Mouse (Mus musculus): ENCODE results near the gene Podxl2. TPM values are rescaled to one million over a fixed set of nuclear protein-coding genes. Genes with fewer than 3 reads are reported as not detected.

Podxl2 gene
- polyA plus RNA-seq, 1 experiment from 2014 or later = 44.1 TPM

DNA sequence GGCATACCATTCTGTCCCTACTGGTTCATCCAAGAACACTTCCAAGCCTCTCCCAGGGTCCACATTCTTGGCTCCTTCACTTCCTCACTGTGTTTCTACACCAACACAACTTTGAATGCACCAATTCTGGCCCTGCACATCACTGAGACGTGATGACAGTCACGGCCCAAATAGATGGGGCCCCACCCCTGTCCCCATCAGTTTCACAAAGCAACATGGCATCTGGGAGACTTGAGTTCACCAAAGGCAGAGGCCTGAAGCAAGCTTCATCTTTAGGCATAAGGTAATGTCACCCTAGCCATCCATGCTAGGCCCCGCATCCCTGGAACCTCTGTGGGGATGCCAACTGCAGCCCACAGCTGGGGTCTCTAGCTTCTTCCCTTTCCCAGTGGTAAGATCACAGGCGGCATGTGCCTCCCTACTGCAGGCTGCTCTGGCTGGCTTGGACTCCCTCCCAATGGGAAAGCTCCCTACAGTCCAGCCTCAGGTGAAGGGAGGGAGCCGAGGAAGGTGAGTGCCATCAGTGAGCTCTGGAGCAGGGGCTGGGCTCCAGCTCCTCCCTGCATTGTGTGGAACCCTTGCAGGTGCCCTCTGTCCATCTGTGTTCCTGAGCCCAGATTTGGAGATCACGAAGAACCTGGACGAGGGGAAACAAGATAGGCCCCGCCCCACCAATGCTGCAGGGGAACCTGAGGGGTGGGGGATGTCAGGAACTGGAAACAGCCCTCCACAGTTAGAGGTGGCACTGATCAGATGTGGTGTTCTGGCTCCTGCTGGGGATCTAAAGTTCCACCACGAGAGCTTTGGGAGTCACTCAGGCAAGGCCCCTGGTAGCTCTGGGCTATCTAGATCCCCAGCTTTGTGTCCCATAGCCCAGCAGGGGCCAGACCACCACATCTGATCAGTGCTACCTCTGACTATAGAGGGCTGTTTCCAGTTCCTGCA lies 30.8 kb downstream of the Podxl2 start:
- Histone ChIP-seq H3K27me3 (replicated peaks) (no peaks in the 10 kb centered on the region), H3K9me3 (no peaks in the 10 kb centered on the region), H3K27ac (replicated peaks) (no peak overlapping the region), H3K4me3 (no peak overlapping the region), H3K9ac (no peak overlapping the region), H3K36me3 (peaks cover 11% of the 10 kb centered on the region), H3K4me1 (peaks cover 28% of the 10 kb centered on the region), H3K4me2 (peak overlapping the region; percentile 85)
- no peak for ATAC-seq (ENCODE audit: extremely low read depth, insufficient number of reproducible peaks, low FRiP score, low TSS enrichment)
- 72% methylated on average over 9 of the region's 9 CpGs for WGBS

DNA sequence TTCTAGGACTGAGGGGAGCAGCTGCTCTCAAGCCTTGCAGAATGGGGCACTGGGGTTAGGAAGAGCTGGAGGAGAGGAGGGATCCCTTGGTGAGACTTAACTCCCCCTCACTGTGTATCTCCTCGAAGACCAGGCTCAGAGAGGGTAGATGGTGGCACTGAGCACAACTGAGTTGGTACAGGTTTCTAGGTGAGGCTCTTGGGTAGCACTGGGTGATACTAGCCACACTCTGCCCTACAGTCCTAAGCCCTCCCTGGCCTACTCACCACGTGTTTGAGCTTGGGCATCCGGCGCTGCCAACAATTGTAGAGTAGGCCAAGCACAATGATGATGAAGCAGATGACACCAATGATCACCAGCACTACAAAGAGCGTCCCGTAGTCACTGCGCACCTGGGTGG lies 31.6 kb downstream of the Podxl2 start:
- Histone ChIP-seq H3K27me3 (replicated peaks) (no peaks in the 10 kb centered on the region), H3K9me3 (no peaks in the 10 kb centered on the region), H3K4me3 (peak overlapping the region; percentile 95), H3K9ac (peak overlapping the region; percentile 91), H3K36me3 (peaks cover 19% of the 10 kb centered on the region), H3K4me1 (peaks cover 28% of the 10 kb centered on the region), H3K27ac (replicated peaks) (no peak overlapping the region), H3K4me2 (peak overlapping the region; percentile 85)
- WGBS = 67% methylated on average over 7 of the region's 7 CpGs
- no peak for ATAC-seq (ENCODE audit: extremely low read depth, insufficient number of reproducible peaks, low FRiP score, low TSS enrichment)

DNA sequence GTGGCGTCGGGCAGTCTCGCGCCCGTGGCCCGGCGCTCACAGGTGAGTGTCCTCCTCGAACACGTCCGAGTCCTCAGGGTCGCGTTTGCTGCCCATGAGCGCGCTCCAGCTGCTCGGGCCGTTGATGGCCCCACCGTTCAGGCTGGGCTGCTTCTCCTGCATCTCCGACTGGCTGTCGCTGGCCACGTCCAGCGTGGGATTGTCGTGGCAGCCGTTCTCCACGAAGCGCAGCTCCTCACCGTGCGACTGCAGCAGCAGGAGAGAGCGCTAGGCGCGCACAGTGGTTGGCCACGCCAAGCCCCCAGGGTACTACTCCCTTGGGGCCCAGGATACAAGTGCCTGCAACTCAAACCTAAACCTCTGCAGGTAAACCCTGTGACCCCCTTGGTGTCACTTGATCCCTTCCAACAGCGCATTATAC lies 32.1 kb downstream of the Podxl2 start:
- Histone ChIP-seq H3K4me1 (peaks cover 28% of the 10 kb centered on the region), H3K4me2 (peak overlapping the region; percentile 85), H3K27me3 (replicated peaks) (no peaks in the 10 kb centered on the region), H3K36me3 (peaks cover 21% of the 10 kb centered on the region), H3K4me3 (peak overlapping the region; percentile 95), H3K9ac (peak overlapping the region; percentile 91), H3K9me3 (no peaks in the 10 kb centered on the region), H3K27ac (replicated peaks) (peak overlapping the region; percentile 84)
- no peak for ATAC-seq (ENCODE audit: extremely low read depth, insufficient number of reproducible peaks, low FRiP score, low TSS enrichment)
- under 1% methylated on average over 32 of the region's 32 CpGs for WGBS

DNA sequence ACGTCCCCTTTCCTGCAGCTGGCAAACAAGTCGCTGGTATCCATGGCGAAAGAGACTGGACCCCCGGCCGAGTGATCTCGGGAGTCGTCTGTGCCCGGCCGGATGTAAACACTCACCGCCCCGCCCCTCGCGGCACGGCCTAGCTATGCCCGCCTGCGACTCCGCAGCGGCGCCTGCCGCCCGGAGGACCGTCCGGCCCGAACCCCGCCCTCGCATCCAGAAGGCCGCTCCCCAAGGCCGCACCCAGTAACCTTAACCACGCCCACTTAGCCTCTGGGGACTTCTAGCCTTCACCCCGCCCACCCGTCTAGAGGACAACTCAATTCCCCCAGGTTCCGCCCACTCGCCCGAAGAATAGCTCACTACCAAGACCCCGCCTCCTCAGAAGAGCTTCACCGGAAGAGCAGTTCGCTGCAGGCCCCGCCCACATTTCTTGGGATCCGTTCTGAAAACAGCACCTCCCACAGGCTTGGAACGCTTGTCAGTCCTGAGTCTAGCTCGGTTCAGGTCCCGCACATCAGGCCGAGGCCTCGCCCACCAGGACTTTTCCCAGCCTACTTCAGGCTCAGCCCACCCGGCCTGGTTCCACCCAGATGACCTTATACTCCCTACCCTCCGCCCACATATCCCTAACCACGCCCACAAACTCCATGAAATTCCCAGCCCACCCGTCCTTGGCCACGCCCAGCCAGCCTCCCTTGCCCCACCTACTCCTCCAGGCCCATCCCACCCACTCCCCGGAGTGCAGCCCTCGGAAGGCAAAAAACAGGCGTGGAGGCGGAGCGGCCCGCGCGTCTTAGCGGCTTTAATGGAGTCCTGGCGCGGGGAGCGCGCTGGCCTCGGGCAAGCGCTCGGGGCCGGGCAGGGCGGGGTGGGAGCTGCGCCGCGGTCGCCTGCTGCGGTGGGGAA lies 32.8 kb downstream of the Podxl2 start, which contains the start of gene Abtb1:
Abtb1 (minus strand) TSS at position 204 of the 909 bp plus-strand sequence.
- peak within 1 kb of the TSS; percentile 95 for H3K4me3 ChIP-seq
- H3K27ac ChIP-seq (replicated peaks) = peak within 1 kb of the TSS; percentile 84
- H3K4me1 ChIP-seq = peaks cover 28% of the 10 kb centered on the region
- H3K4me2 ChIP-seq = peak within 1 kb of the TSS; percentile 85
- H3K27me3 ChIP-seq (replicated peaks) = no peaks in the 10 kb centered on the region
- H3K9ac ChIP-seq = peak within 1 kb of the TSS; percentile 93
- ATAC-seq (ENCODE audit: extremely low read depth, insufficient number of reproducible peaks, low FRiP score, low TSS enrichment) = peak; percentile 88
- peaks cover 28% of the 10 kb centered on the region for H3K36me3 ChIP-seq
- H3K9me3 ChIP-seq = no peaks in the 10 kb centered on the region
- WGBS = under 1% methylated on average over 72 of the region's 72 CpGs

DNA sequence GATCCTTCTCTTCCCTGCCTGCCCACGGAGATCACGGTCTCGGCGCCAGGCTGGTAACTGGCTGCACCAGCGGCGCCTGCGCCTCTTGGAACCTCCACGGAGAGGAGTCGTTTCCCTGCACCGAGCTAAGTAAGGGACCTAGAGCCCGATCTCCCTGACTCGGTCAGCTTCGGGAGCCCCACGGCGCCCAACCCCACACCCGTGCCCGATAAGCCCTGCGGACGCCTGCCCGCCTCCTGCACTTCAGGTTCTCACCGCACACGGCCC lies 33.4 kb downstream of the Podxl2 start:
- H3K4me3 ChIP-seq = peak overlapping the region; percentile 95
- peaks cover 34% of the 10 kb centered on the region for H3K36me3 ChIP-seq
- no peaks in the 10 kb centered on the region for H3K27me3 ChIP-seq (replicated peaks)
- no peaks in the 10 kb centered on the region for H3K9me3 ChIP-seq
- peak; percentile 5; the same call in 1 of the 2 replicates for ATAC-seq (ENCODE audit: extremely low read depth, insufficient number of reproducible peaks, low FRiP score, low TSS enrichment)
- H3K9ac ChIP-seq = peak overlapping the region; percentile 93
- H3K4me1 ChIP-seq = peaks cover 28% of the 10 kb centered on the region
- H3K4me2 ChIP-seq = peak overlapping the region; percentile 85
- WGBS = under 1% methylated on average over 22 of the region's 22 CpGs
- peak overlapping the region; percentile 84 for H3K27ac ChIP-seq (replicated peaks)

DNA sequence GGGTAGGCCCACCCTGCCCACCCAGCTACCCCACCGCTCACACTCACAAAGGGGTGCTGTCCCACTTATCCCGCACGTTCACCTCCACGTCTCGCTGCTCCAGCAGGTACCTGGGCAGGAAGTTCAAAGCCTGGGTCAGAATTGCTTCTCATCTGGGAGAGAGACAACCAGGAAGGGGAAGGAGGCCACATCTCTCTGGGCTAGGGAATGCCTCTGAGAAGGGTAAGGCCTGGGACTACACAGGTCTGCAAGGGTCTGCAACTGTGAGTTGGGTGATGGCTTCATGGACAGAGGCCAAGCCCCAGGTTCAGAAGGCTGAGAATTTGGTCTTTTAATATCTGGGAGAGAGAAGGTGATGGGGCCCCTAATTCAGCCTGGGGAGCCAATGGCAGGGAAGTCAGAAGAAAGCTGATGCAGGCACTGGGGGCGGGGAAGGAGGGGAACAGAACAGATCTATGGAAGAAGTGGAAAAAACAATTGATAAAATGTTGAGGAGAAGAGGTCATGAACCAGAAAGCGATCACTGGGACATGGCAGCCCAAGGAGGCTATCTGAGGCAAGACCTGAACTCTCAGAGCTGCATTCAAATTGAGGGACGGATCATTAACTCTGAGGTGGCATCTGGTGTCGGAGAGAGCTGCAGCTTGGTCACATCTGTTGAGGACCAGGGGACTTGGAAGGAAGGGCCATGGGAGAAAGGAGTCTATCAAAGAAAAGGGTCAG lies 33.9 kb downstream of the Podxl2 start:
- H3K9me3 ChIP-seq = no peaks in the 10 kb centered on the region
- H3K27me3 ChIP-seq (replicated peaks) = no peaks in the 10 kb centered on the region
- H3K4me2 ChIP-seq = peak overlapping the region; percentile 85
- H3K9ac ChIP-seq = peak overlapping the region; percentile 93
- H3K27ac ChIP-seq (replicated peaks) = peak overlapping the region; percentile 84
- H3K4me3 ChIP-seq = peak overlapping the region; percentile 95
- ATAC-seq (ENCODE audit: extremely low read depth, insufficient number of reproducible peaks, low FRiP score, low TSS enrichment) = no peak
- peaks cover 38% of the 10 kb centered on the region for H3K36me3 ChIP-seq
- 52% methylated on average over 9 of the region's 9 CpGs for WGBS
- H3K4me1 ChIP-seq = peaks cover 28% of the 10 kb centered on the region

DNA sequence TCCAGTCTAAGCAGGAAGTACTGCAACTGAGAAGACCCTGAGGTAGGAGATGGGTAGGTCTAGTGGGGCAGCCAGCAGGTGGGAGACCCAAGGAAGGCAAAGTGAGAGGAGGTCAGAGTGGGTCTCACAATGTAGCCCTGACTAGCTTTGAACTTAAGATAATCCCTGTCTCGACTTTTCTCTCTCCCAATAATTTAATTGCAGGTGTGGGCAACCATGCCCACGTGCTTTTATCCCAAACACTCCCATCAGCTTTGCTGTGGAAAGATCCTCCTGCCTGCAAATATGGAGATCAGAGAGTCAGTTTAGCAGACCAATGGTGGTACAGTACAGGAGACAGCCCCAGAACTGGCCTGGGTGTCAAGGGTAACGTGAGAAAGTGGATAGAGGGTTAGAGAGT lies 34.6 kb downstream of the Podxl2 start:
- Histone ChIP-seq H3K4me2 (peak overlapping the region; percentile 85), H3K36me3 (peaks cover 46% of the 10 kb centered on the region), H3K27me3 (replicated peaks) (no peaks in the 10 kb centered on the region), H3K4me1 (peaks cover 28% of the 10 kb centered on the region), H3K4me3 (peak overlapping the region; percentile 95), H3K9ac (peak overlapping the region; percentile 93; the same call in 1 of the 2 replicates), H3K9me3 (no peaks in the 10 kb centered on the region), H3K27ac (replicated peaks) (no peak overlapping the region)
- 74% methylated on average over 3 of the region's 3 CpGs for WGBS
- no peak for ATAC-seq (ENCODE audit: extremely low read depth, insufficient number of reproducible peaks, low FRiP score, low TSS enrichment)

DNA sequence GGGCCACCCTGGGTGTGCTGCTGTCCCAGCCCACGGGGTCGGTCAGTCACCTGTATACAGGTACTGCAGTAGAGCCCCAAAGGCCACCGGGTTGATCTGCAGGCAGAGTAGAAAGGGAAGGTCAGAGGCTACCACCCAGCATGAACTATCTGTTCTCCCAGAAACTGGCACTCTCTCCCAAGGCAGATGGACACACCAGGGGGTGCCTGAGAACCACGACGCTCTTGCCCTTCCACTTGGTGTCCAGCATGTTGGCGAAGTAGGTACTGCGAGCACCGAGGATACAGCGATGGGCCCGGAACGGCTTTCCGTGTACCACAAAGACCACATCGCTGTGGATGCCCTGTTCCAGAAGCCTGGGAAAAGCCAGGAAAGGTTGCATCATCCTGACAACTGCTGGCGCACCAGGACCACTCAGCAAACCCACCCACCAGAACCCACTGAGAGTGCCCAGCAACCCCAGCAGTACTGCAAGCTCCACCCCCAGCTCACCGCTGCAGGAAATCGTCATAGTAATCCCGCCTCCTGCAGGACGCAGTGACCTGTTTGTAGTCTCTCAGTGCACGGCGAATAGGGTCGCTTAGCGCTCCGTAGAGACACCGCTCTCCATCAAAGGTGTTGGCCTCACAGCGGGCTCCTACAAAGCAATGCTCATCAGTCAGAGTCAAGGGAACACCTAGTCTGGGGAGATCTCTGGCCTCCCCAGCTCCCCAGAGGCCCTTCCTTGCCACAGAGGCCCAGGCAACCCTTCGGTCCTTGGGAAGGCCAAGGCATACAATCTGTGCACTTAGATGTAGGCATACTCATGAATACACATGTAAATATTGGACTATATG lies 35.5 kb downstream of the Podxl2 start:
- Histone ChIP-seq H3K4me1 (peaks cover 31% of the 10 kb centered on the region), H3K36me3 (peaks cover 52% of the 10 kb centered on the region), H3K9ac (0 out of 2 replicates have a peak overlapping the region, but pooled peaks have one; percentile 24), H3K27me3 (replicated peaks) (no peaks in the 10 kb centered on the region), H3K4me3 (peak overlapping the region; percentile 95), H3K9me3 (no peaks in the 10 kb centered on the region), H3K4me2 (peak overlapping the region; percentile 85), H3K27ac (replicated peaks) (no peak overlapping the region)
- no peak for ATAC-seq (ENCODE audit: extremely low read depth, insufficient number of reproducible peaks, low FRiP score, low TSS enrichment)
- 80% methylated on average over 26 of the region's 26 CpGs for WGBS

DNA sequence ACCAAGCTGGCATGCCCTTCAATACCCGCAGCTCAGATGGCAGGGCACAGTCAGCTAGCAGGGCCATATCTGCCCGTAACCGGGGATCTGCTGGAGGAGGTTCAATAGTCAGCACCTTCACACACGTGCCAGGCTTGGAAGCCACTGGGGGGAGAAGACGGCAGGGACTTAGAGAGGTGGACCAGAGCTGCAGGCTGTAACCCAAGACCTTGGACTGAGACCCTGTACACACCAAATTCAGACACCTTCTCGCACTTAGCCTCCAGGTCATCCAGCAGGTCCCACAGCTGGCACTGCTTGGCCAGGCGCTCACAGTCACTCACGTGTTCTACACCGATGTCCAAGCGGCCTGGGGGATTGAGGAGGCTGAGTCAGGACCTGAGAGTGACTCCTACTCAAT lies 36.2 kb downstream of the Podxl2 start:
- 86% methylated on average over 10 of the region's 10 CpGs for WGBS
- Histone ChIP-seq H3K4me1 (peaks cover 33% of the 10 kb centered on the region), H3K9me3 (no peaks in the 10 kb centered on the region), H3K27me3 (replicated peaks) (no peaks in the 10 kb centered on the region), H3K9ac (no peak overlapping the region), H3K4me2 (no peak overlapping the region), H3K27ac (replicated peaks) (no peak overlapping the region), H3K36me3 (peaks cover 52% of the 10 kb centered on the region), H3K4me3 (no peak overlapping the region)
- no peak for ATAC-seq (ENCODE audit: extremely low read depth, insufficient number of reproducible peaks, low FRiP score, low TSS enrichment)

DNA sequence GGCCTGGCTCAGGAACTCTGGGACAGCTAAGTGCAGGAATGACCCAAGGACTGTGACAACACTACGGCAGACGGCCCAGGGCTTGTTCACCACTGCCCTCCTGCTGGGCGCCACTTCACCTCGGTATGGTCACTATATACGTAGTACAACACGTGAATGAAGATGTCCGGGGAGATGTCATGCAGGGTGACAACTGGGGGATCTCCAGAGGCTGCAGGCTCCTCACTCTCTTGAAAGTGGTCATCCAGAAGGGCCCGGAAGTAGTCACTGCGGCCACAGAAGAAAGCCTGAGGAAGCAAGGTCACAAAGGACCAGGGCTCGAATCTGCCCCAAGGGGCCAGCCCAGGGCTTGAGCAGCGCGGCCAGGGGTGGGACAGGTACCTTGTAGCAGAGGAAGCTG lies 36.8 kb downstream of the Podxl2 start:
- Histone ChIP-seq H3K4me2 (no peak overlapping the region), H3K36me3 (peaks cover 52% of the 10 kb centered on the region), H3K9me3 (no peaks in the 10 kb centered on the region), H3K9ac (no peak overlapping the region), H3K27me3 (replicated peaks) (no peaks in the 10 kb centered on the region), H3K27ac (replicated peaks) (no peak overlapping the region), H3K4me1 (peaks cover 33% of the 10 kb centered on the region), H3K4me3 (no peak overlapping the region)
- 86% methylated on average over 12 of the region's 12 CpGs for WGBS
- no peak for ATAC-seq (ENCODE audit: extremely low read depth, insufficient number of reproducible peaks, low FRiP score, low TSS enrichment)
